Mouse (Mus musculus) embryonic facial prominence, embryonic 14.5 days (tissue): ENCODE measurements at regions not wholly inside any gene's neighbourhood (a gene's known extent, or its start where the extent isn't known, plus 50 kb on each side); places are given as distances from the start of the nearest gene placed in this dataset.
A peak's percentile ranks its signal among the peaks of the same experiment; 100 is the strongest.

Experiments used
- ATAC-seq: fragments of 200-750 bp; cut with Nextera tagmentation; 2 replicates; pipeline ENCODE4 v1.8.0; 2017; ENCODE audit warnings: low read depth, moderate number of reproducible peaks, moderate TSS enrichment
- DNase-seq: peaks from one replicate; pipeline ENCODE4 v3.0.0-alpha.2; 2015; ENCODE audit warnings: low spot score
- H3K27ac ChIP-seq: fragments of 300-500 bp; sonication (generic); replicated peaks from 2 replicates; pipeline ENCODE4 v1.5.1; 2014; ENCODE audit warnings: low read depth, mild to moderate bottlenecking, low read length, moderate library complexity
- H3K27me3 ChIP-seq: fragments of 300-500 bp; sonication (generic); replicated peaks from 2 replicates; pipeline ENCODE4 v1.6.1; 2014; ENCODE audit warnings: low read length; ENCODE audit not compliant: control insufficient read depth, insufficient read depth
- H3K36me3 ChIP-seq: fragments of 300-500 bp; sonication (generic); 2 replicates; pipeline ENCODE4 v1.6.1; 2014; ENCODE audit warnings: low read length, mixed read lengths; ENCODE audit not compliant: control insufficient read depth, insufficient read depth
- H3K4me1 ChIP-seq: fragments of 300-500 bp; sonication (generic); 2 replicates; pipeline ENCODE4 v1.6.1; 2014; ENCODE audit warnings: antibody characterized with exemption, low read length; ENCODE audit not compliant: control insufficient read depth, insufficient read depth
- H3K4me2 ChIP-seq: fragments of 300-500 bp; sonication (generic); 2 replicates; pipeline ENCODE4 v1.6.1; 2014; ENCODE audit warnings: low read depth, mild to moderate bottlenecking, low read length, moderate library complexity, mixed read lengths
- H3K4me3 ChIP-seq: fragments of 300-500 bp; sonication (generic); 2 replicates; pipeline ENCODE4 v1.5.1; 2014; ENCODE audit warnings: low read depth, mild to moderate bottlenecking, low read length
- H3K9ac ChIP-seq: fragments of 300-500 bp; sonication (generic); 2 replicates; pipeline ENCODE4 v1.6.1; 2014; ENCODE audit warnings: low read depth, mild to moderate bottlenecking, low read length, moderate library complexity, mixed read lengths
- H3K9me3 ChIP-seq: fragments of 300-500 bp; sonication (generic); 2 replicates; pipeline ENCODE4 v1.6.1; 2016; ENCODE audit warnings: low read length; ENCODE audit not compliant: control insufficient read depth
- WGBS: fragments of 180-500 bp; shearing (Covaris S2); extraction: QIAGEN DNeasy Blood & Tissue Kit; methylation state at CpG from one replicate; pipeline ENCODE4 v1.1.7; 2014; 5-methylcytosine and 5-hydroxymethylcytosine counted together

DNA sequence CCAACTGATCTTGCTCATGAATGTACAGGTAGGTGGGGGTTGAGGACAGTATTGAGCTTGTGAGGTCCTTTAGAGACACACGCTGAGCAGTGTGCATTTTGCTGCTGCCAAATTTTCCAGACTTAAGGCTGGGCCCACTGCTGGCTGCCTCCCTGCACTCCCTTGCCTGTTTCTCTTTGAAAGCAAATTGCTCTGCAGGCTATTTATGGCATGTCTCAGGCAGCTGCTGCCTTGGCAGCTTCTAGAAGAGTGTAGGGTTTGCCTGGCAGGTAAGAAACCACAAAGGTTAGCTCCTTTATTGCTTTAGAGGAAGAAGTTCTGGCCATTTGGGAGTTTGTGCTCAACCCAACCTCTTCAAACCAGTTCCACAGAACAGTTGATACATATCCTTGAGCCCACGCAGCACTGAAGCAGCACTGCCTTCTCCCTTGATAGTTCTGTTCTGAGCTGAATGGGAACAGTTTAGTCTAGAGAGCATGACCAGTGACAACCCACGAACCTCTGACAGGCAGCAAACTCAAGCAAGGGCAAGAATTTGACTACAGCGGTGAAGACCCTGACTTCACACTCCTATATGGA lies 274.8 kb upstream of the Adamts9 start:
- WGBS = 61% methylated on average over 4 of the region's 4 CpGs
- no peak overlapping the region for H3K27ac ChIP-seq
- no peaks in the 10 kb centered on the region for H3K36me3 ChIP-seq
- H3K4me2 ChIP-seq = no peak overlapping the region
- no peaks in the 10 kb centered on the region for H3K27me3 ChIP-seq
- H3K9me3 ChIP-seq = no peaks in the 10 kb centered on the region
- H3K9ac ChIP-seq = no peak overlapping the region
- H3K4me1 ChIP-seq = peaks cover 8% of the 10 kb centered on the region; the same call in 1 of the 2 replicates
- DNase-seq (peak; percentile 72), ATAC-seq (no peak)
- no peak overlapping the region for H3K4me3 ChIP-seq

DNA sequence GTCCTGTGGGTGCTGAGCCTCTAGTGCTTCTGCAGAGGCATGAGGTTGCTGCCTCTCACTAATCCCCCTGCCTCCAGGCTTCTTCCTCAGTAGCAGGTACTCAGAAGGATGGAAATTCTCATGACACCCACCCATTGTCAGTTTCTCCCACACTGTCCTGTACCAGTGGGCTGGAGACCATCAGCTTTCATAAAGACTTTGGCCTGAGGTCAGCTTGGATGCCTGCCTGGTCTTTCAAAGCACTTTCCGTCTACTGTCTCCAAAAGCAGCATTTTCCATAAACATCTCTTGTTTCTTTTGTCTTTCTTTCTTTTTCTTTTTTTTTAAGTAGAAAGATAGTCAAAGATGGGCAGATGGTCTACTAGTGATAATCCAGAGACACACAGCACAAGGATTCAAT lies 257.6 kb upstream of the Adamts9 start:
- Histone ChIP-seq H3K36me3 (no peaks in the 10 kb centered on the region), H3K4me2 (no peak overlapping the region), H3K4me3 (no peak overlapping the region), H3K27me3 (no peaks in the 10 kb centered on the region), H3K27ac (no peak overlapping the region), H3K4me1 (no peaks in the 10 kb centered on the region), H3K9ac (no peak overlapping the region), H3K9me3 (no peaks in the 10 kb centered on the region)
- DNase-seq = peak; percentile 26
- ATAC-seq = no peak
- 72% methylated on average over 1 of the region's 1 CpGs for WGBS

DNA sequence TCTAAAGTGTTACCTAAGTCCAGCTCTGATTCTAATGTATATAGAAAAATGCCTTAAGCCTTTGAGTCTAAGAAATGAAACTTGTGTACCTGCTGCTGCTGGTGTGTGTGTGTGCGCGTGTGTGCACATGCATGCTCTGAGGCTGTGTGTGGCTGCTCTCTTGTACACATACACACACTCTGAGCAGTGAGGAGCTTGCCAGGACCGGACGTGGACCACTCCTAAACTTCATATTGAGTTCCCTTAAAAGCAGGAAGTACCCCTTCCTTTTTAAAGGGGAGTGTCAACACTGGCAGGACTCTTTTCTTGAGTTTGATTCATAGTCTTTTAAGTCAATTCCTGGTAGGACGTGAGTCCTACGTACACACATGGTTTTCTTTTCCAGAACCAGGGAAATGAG lies 251.4 kb upstream of the Adamts9 start:
- Histone ChIP-seq H3K4me2 (no peak overlapping the region), H3K27me3 (no peaks in the 10 kb centered on the region), H3K27ac (no peak overlapping the region), H3K4me1 (peaks cover 7% of the 10 kb centered on the region), H3K4me3 (no peak overlapping the region), H3K9ac (no peak overlapping the region), H3K9me3 (no peaks in the 10 kb centered on the region), H3K36me3 (no peaks in the 10 kb centered on the region)
- ATAC-seq (no peak), DNase-seq (no peak)
- 80% methylated on average over 6 of the region's 6 CpGs for WGBS

DNA sequence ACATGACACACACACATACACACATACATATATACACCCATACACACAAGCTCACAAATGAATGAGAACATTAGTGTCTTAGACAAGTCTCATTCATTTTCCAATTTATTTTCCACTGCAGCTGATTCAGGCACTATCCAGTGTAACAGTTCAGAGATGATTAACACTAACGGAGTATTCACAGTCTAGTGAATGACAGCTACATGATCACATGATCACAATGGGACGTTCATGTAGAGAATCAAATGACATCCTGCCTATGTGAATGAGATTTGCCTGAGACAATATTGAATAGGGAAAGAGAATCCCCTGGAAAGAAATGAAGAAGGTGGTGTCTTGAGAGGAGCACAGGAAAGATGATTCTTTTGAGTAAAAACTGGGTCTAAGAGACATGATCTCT lies 249.7 kb upstream of the Adamts9 start:
- DNase-seq (no peak), ATAC-seq (no peak)
- no peak overlapping the region for H3K9ac ChIP-seq
- peaks cover 7% of the 10 kb centered on the region for H3K4me1 ChIP-seq
- no peaks in the 10 kb centered on the region for H3K9me3 ChIP-seq
- no peaks in the 10 kb centered on the region for H3K27me3 ChIP-seq
- WGBS = 47% methylated on average over 2 of the region's 2 CpGs
- H3K36me3 ChIP-seq = no peaks in the 10 kb centered on the region
- no peak overlapping the region for H3K4me2 ChIP-seq
- no peak overlapping the region for H3K4me3 ChIP-seq
- no peak overlapping the region for H3K27ac ChIP-seq

DNA sequence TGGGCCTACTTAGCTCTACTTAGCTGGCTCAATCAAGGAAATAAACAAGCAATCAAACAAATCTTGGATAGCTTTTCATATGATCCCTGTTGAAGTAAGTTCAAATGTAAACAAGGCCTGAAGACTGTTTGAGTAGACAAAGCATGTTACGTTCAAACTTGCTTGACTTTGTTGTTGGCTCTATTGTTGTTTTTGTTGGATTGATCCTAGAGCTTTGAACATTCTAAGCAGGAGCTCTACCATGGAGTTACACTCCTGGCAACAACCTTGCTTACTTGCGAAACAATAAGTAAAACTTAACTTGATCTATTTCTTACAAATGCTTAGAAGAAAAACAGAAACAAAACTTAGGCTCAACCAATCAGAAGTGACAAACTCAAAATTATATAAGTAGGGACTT lies 247.7 kb upstream of the Adamts9 start:
- H3K27ac ChIP-seq = no peak overlapping the region
- H3K36me3 ChIP-seq = no peaks in the 10 kb centered on the region
- no peak overlapping the region for H3K9ac ChIP-seq
- no peak overlapping the region for H3K4me2 ChIP-seq
- H3K4me3 ChIP-seq = no peak overlapping the region
- ATAC-seq (no peak), DNase-seq (no peak)
- peaks cover 7% of the 10 kb centered on the region for H3K4me1 ChIP-seq
- no peaks in the 10 kb centered on the region for H3K27me3 ChIP-seq
- 84% methylated on average over 2 of the region's 2 CpGs for WGBS
- no peaks in the 10 kb centered on the region for H3K9me3 ChIP-seq

DNA sequence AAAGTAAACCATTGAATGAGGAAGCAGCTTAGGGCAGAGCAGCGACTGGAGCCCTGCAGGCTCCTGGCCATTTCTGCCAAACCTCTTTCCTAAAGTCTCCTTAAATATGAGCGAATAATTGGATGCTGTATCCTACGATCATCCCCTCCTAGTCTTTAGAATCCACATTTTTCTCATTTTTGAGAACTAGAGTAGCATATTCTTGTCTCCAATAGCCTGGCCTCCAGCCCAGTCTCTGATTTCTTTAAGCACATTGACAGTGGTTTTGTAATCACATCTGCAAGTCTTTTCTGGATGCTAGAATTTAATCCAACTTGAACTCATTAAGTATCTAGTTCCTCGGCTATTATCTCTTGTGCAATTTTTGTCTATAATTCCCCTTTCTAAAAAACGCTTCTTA lies 225.2 kb upstream of the Adamts9 start:
- Histone ChIP-seq H3K4me3 (no peak overlapping the region), H3K9ac (no peak overlapping the region), H3K9me3 (no peaks in the 10 kb centered on the region), H3K36me3 (no peaks in the 10 kb centered on the region), H3K4me2 (no peak overlapping the region), H3K27me3 (no peaks in the 10 kb centered on the region), H3K27ac (peak overlapping the region; percentile 80), H3K4me1 (peaks cover 29% of the 10 kb centered on the region)
- DNase-seq (peak; percentile 92), ATAC-seq (0 out of 2 replicates have a peak, but pooled peaks have one; percentile 20)
- WGBS = 33% methylated on average over 5 of the region's 5 CpGs

DNA sequence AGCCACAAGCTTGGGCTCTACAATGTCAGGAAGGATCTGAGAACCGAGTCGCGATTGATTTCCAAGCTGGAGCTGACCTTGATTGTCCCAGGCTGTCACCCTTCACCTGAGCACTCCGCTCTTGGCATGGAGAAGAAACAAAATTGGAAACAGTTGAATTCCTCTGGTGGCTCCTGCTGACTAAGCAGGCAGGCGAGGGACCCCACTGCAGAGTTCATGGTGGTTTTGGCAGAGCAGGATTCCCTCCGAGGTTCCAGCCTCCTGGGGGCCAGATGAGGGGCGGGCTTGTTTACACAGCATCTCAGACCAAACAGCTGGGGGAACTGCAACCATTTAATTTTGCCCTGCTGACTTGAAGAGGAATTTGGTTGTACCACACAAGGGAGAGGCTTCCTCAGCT lies 224.0 kb upstream of the Adamts9 start:
- no peaks in the 10 kb centered on the region for H3K27me3 ChIP-seq
- 10% methylated on average over 7 of the region's 7 CpGs for WGBS
- H3K9ac ChIP-seq = no peak overlapping the region; the same call in 1 of the 2 replicates
- no peak overlapping the region for H3K4me3 ChIP-seq
- peak; percentile 88 for DNase-seq
- ATAC-seq = peak; percentile 79; the same call in 1 of the 2 replicates
- no peaks in the 10 kb centered on the region for H3K9me3 ChIP-seq
- H3K27ac ChIP-seq = peak overlapping the region; percentile 80
- peak overlapping the region; percentile 32 for H3K4me2 ChIP-seq
- peaks cover 29% of the 10 kb centered on the region for H3K4me1 ChIP-seq
- H3K36me3 ChIP-seq = no peaks in the 10 kb centered on the region

DNA sequence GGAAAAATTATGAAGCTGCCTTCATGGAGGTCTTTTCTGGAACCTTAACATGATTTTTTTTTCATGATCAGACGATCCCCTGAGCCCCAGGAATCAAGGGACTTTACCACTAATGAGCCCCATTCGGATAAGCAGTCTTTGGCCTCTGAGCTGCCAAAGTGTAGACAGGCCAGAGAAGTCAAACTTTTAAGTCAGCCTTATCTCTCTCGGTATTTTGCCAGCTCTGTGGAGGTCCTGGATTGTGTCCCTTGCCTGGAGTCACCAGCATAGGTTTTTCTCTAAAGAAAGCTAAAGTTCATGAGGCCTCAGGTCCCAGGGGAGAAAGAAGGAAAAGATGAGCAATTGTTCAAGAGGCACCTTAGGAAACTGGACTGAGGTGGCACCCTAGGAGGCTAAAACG lies 222.7 kb upstream of the Adamts9 start:
- no peak overlapping the region for H3K4me2 ChIP-seq
- no peak overlapping the region for H3K9ac ChIP-seq
- no peak for ATAC-seq
- H3K4me1 ChIP-seq = peaks cover 21% of the 10 kb centered on the region
- no peak overlapping the region for H3K27ac ChIP-seq
- WGBS = 55% methylated on average over 4 of the region's 4 CpGs
- no peaks in the 10 kb centered on the region for H3K36me3 ChIP-seq
- H3K27me3 ChIP-seq = no peaks in the 10 kb centered on the region
- H3K4me3 ChIP-seq = no peak overlapping the region
- H3K9me3 ChIP-seq = no peaks in the 10 kb centered on the region
- DNase-seq = no peak

DNA sequence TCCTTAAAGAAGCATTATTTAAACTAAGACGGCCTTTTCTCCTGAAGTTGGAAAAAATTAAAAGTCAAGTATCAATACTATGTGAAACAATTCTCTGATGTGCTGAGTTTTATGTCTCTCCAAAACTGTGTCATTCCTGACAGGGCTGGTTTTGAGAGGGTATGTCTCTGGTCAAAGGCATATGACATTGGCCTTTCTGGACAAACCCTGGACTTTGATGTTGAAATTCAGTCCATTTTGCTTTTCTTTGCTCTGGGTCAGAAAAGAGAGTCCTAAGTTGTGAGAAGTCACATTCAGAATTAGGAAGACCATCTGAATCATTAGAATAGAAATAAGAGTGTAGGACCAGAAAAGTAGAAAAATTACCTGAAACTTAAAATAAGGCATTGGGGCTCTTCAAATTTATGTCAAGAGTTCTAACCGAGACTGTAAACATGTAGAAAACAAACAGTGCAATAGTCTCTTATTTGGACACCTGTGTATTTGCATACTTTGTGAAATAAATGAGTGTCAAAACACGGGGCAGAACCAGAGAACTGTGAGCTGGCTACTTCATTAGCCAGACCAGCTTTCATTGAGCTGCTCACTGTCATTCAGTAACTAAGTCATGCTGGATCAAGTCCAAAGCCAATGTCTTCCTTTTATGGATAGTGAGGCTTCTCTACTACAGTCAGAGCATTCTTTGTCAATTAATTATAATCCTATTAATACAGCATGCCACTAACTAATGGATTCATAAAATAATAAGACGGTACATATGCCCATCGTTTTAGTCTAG lies 209.3 kb upstream of the Adamts9 start:
- H3K4me2 ChIP-seq = no peak overlapping the region
- H3K9me3 ChIP-seq = no peaks in the 10 kb centered on the region
- H3K4me1 ChIP-seq = no peaks in the 10 kb centered on the region
- H3K27me3 ChIP-seq = no peaks in the 10 kb centered on the region
- H3K36me3 ChIP-seq = no peaks in the 10 kb centered on the region
- WGBS = 86% methylated on average over 5 of the region's 5 CpGs
- H3K27ac ChIP-seq = no peak overlapping the region
- H3K9ac ChIP-seq = no peak overlapping the region
- DNase-seq (no peak), ATAC-seq (no peak)
- H3K4me3 ChIP-seq = no peak overlapping the region
